Mouse (Mus musculus) stomach, embryonic 16.5 days (tissue): ENCODE results near the gene Rimkla. TPM values are rescaled to one million over a fixed set of nuclear protein-coding genes. Genes with fewer than 3 reads are reported as not detected.

Source experiments
- ATAC-seq: fragments of 200-750 bp; cut with Nextera tagmentation; 2 replicates; pipeline ENCODE4 v1.8.0; 2017; ENCODE audit warnings: moderate number of reproducible peaks, moderate TSS enrichment; ENCODE audit not compliant: insufficient read depth, low FRiP score
- H3K27ac ChIP-seq: fragments of 300-500 bp; sonication (generic); 2 replicates; pipeline ENCODE4 v1.5.1; 2014; ENCODE audit warnings: low read length
- H3K27me3 ChIP-seq: fragments of 300-500 bp; sonication (generic); 2 replicates; pipeline ENCODE4 v1.6.1; 2014; ENCODE audit warnings: low read length, control low read depth, mixed read lengths; ENCODE audit not compliant: control insufficient read depth, insufficient read depth
- H3K36me3 ChIP-seq: fragments of 300-500 bp; sonication (generic); 2 replicates; pipeline ENCODE4 v1.6.1; 2014; ENCODE audit warnings: low read length; ENCODE audit not compliant: control insufficient read depth, insufficient read depth
- H3K4me1 ChIP-seq: fragments of 300-500 bp; sonication (generic); 2 replicates; pipeline ENCODE4 v1.6.1; 2014; ENCODE audit warnings: low read length, control low read depth, mixed read lengths; ENCODE audit not compliant: control insufficient read depth, insufficient read depth
- H3K4me2 ChIP-seq: fragments of 300-500 bp; sonication (generic); 2 replicates; pipeline ENCODE4 v1.6.1; 2014; ENCODE audit warnings: low read depth, low read length, mixed read lengths
- H3K4me3 ChIP-seq: fragments of 300-500 bp; sonication (generic); replicated peaks from 2 replicates; pipeline ENCODE4 v1.5.1; 2014; ENCODE audit warnings: mild to moderate bottlenecking, low read length
- H3K9ac ChIP-seq: fragments of 300-500 bp; sonication (generic); 2 replicates; pipeline ENCODE4 v1.6.1; 2014; ENCODE audit warnings: low read length
- H3K9me3 ChIP-seq: fragments of 300-500 bp; sonication (generic); replicated peaks from 2 replicates; pipeline ENCODE4 v1.6.1; 2016; ENCODE audit warnings: low read length, control low read depth; ENCODE audit not compliant: control insufficient read depth
- WGBS: fragments of 180-500 bp; shearing (Covaris S2); extraction: QIAGEN DNeasy Blood & Tissue Kit; methylation state at CpG from one replicate; pipeline ENCODE4 v1.1.7; 2014; 5-methylcytosine and 5-hydroxymethylcytosine counted together
- polyA plus RNA-seq: library from polyadenylated mRNA; unstranded; fragments of >200 nt; fragmentation: Nextera tagmentation; extraction: Ambion mirVana; gene quantifications from 2 replicates; pipeline ENCODE4 v1.2.1, GENCODE M21; 2015

Rimkla gene
- polyA plus RNA-seq, 1 experiment from 2014 or later: 0.77 TPM

DNA sequence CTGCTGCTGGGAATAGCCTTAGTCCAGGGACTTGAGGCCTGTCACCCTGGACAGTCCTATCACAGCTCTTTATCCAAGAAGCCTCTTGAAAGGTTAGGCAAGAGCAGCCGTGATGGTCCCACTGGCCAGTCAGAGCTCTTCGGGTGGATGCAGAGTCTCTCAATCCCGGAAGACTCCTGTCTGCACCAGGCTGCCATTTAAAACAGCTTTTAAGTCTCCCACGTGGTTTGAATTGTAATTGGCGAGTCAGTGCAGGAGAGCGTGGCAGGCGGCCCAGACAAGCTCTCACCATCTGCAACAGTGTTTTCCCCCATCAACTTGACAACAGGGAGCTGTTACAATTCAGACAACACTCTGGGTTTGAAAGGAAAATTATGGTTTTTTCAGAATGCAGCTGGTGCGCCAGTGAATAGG lies 31.7 kb downstream of the Rimkla start:
- no peaks in the 10 kb centered on the region for H3K36me3 ChIP-seq
- peak; percentile 48 for ATAC-seq
- peaks cover 10% of the 10 kb centered on the region for H3K4me1 ChIP-seq
- H3K4me2 ChIP-seq: no peak overlapping the region
- no peaks in the 10 kb centered on the region for H3K9me3 ChIP-seq
- no peaks in the 10 kb centered on the region for H3K27me3 ChIP-seq
- H3K27ac ChIP-seq: no peak overlapping the region
- 50% methylated on average over 8 of the region's 8 CpGs for WGBS
- H3K4me3 ChIP-seq: no peak overlapping the region
- H3K9ac ChIP-seq: no peak overlapping the region

DNA sequence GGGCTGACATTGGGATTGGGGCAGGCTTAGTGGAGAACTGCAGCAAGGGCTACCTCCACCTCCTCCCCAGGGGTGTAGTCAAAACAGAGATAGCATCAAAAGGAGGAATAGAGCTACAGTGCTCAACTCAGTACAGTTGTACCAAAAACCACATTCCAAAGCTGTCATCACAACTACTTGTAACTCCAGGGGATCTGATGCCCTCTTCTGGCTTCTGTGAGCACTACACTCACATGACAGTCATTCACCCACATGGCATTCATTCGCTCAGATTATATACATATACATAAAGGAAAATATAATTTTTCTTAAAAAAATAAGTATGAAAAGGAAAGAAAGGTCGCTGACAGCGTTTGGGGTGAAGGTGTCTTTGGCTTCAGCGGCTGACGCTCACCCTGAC lies 32.1 kb downstream of the Rimkla start:
- ATAC-seq: no peak
- WGBS: 61% methylated on average over 5 of the region's 5 CpGs
- Histone ChIP-seq H3K27ac (no peak overlapping the region), H3K4me1 (peaks cover 10% of the 10 kb centered on the region), H3K9me3 (no peaks in the 10 kb centered on the region), H3K27me3 (no peaks in the 10 kb centered on the region), H3K9ac (no peak overlapping the region), H3K4me2 (no peak overlapping the region), H3K36me3 (no peaks in the 10 kb centered on the region), H3K4me3 (no peak overlapping the region)

DNA sequence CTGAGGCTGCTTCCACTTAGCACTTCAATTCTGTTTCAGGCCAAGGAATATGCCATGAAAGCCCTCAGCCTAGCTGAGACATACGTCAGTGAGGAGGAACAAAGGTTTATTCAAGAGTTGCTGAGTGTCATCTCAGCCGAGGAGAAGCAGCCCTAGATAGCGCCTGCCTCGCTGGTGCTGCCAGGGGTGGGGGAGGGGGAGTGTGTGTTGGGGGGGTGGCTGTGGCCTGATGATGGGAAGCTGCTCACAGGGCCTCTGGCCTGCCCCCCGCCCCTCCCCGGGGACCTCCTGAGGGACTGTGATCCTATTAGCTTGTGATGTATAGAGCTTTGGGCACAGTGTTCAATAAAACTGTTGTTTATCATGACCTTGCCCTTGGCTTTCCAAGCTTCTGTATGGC lies 38.9 kb downstream of the Rimkla start:
- no peaks in the 10 kb centered on the region for H3K36me3 ChIP-seq
- H3K9ac ChIP-seq: no peak overlapping the region
- H3K9me3 ChIP-seq: no peaks in the 10 kb centered on the region
- H3K27me3 ChIP-seq: no peaks in the 10 kb centered on the region
- 15% methylated on average over 6 of the region's 6 CpGs for WGBS
- H3K4me1 ChIP-seq: no peaks in the 10 kb centered on the region
- ATAC-seq: no peak
- H3K4me3 ChIP-seq: no peak overlapping the region
- no peak overlapping the region for H3K4me2 ChIP-seq
- H3K27ac ChIP-seq: no peak overlapping the region

DNA sequence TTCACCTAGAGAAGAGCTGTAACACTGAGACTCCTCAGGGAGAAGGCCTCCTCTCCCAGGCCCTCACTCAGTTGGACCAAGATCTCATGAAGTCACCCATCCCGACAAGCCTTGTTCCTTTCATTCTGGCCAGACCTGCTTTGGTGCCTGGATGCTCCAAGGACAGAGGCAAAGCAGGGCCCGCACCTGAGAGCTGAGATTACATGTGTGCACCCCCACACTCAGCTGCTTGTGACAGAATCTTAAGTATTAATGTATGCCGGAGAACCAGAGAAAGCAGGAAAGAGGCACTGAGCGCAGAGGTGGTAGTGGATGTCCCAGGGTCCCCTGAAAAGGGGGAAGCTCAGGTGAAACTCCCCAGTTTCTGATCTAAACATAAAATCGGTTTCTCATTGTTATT lies 39.3 kb downstream of the Rimkla start:
- no peak overlapping the region for H3K4me3 ChIP-seq
- ATAC-seq: no peak
- H3K27ac ChIP-seq: no peak overlapping the region
- H3K4me1 ChIP-seq: no peaks in the 10 kb centered on the region
- no peaks in the 10 kb centered on the region for H3K36me3 ChIP-seq
- no peaks in the 10 kb centered on the region for H3K9me3 ChIP-seq
- 55% methylated on average over 5 of the region's 5 CpGs for WGBS
- no peaks in the 10 kb centered on the region for H3K27me3 ChIP-seq
- no peak overlapping the region for H3K4me2 ChIP-seq
- no peak overlapping the region for H3K9ac ChIP-seq

DNA sequence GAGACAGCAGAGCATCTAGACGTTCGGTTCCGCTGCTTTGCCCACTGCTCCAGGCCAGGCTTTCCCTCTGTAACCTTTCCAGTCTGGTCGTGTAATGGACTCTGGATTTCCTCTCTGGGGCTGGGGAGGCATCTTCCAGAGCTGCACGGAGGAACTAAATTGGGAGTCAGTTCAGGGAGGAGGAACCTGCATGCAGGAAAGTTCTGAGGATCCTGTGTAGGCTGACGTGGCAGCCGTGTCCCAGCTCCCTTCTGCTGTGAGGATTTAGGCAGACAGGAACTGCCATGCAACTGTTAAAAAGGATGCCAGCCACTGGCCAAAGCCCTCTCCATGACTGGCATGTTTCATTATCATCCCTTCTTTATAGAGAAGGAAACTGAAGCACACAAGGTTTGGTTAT lies 42.0 kb downstream of the Rimkla start:
- Histone ChIP-seq H3K27ac (no peak overlapping the region), H3K4me2 (no peak overlapping the region), H3K9ac (no peak overlapping the region), H3K27me3 (no peaks in the 10 kb centered on the region), H3K36me3 (no peaks in the 10 kb centered on the region), H3K9me3 (no peaks in the 10 kb centered on the region), H3K4me1 (no peaks in the 10 kb centered on the region), H3K4me3 (no peak overlapping the region)
- WGBS: 67% methylated on average over 7 of the region's 7 CpGs
- no peak for ATAC-seq

DNA sequence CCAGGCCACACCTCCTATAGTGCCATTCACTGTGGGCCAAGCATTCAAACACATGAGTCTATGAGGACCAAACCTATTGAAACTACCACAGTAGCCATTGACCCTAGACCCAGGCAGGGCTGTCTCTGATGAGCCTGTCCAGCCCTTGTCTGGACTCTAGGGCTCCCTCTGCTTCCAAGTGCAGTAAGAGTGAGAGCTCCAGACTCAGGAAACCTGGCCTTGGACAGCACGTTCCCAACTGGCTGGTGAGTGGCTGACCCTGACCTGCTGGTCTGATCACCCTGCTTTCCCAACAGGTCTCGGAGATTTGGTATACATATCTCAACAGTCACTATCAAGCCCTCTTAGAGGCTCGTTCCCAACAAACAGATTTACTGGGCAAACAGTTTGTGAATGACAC lies 44.6 kb downstream of the Rimkla start:
- H3K4me2 ChIP-seq: no peak overlapping the region
- H3K9ac ChIP-seq: no peak overlapping the region
- no peaks in the 10 kb centered on the region for H3K9me3 ChIP-seq
- no peak for ATAC-seq
- no peak overlapping the region for H3K4me3 ChIP-seq
- WGBS: 59% methylated on average over 3 of the region's 3 CpGs
- no peaks in the 10 kb centered on the region for H3K36me3 ChIP-seq
- no peaks in the 10 kb centered on the region for H3K4me1 ChIP-seq
- H3K27ac ChIP-seq: no peak overlapping the region
- no peaks in the 10 kb centered on the region for H3K27me3 ChIP-seq

DNA sequence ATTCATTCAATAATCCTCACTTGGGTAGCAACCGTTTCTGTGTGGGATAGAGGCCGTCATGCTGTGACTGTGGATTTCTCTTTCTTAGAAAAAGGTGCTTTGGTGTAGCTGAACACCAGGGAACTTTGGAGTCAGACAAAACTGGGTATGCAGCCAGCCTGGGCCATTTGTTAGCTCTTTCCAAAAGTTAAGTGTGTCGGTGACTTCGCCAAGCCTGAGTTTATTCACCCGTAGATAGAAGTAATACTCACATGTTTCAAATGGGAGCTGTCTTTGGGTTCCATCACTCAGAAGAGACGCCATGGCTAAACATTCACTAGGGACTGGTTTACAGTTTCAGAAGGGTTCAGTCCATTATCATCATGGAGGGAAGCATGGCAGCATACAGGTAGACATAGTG lies 45.2 kb downstream of the Rimkla start:
- no peak for ATAC-seq
- Histone ChIP-seq H3K4me3 (no peak overlapping the region), H3K36me3 (no peaks in the 10 kb centered on the region), H3K9ac (no peak overlapping the region), H3K27me3 (no peaks in the 10 kb centered on the region), H3K4me2 (no peak overlapping the region), H3K27ac (no peak overlapping the region), H3K4me1 (no peaks in the 10 kb centered on the region), H3K9me3 (no peaks in the 10 kb centered on the region)
- WGBS: 91% methylated on average over 6 of the region's 6 CpGs

DNA sequence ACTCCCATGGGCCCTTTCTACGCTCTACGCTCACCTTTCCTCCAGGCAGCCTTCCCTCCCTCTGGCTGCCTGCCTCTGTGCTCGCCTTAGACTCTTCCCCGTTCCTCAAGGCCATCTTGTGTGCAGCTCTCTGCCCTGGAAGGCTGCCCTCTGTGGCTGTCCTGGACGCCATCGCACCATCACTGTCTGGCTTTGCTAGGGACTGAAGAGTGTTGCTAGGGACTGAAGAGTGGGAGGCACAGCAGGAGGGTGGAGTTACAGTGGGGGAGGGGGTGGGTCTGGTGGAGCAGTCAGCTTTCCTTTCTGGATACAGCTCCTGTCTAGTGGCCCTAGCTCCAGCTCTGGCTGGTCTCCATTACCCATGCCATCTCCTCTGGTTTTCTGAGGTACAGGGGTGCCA lies 49.9 kb downstream of the Rimkla start:
- H3K27ac ChIP-seq: no peak overlapping the region
- no peaks in the 10 kb centered on the region for H3K27me3 ChIP-seq
- H3K9ac ChIP-seq: no peak overlapping the region
- no peaks in the 10 kb centered on the region for H3K9me3 ChIP-seq
- no peaks in the 10 kb centered on the region for H3K4me1 ChIP-seq
- no peak overlapping the region for H3K4me3 ChIP-seq
- ATAC-seq: no peak
- WGBS: 52% methylated on average over 6 of the region's 6 CpGs
- no peaks in the 10 kb centered on the region for H3K36me3 ChIP-seq
- H3K4me2 ChIP-seq: no peak overlapping the region

DNA sequence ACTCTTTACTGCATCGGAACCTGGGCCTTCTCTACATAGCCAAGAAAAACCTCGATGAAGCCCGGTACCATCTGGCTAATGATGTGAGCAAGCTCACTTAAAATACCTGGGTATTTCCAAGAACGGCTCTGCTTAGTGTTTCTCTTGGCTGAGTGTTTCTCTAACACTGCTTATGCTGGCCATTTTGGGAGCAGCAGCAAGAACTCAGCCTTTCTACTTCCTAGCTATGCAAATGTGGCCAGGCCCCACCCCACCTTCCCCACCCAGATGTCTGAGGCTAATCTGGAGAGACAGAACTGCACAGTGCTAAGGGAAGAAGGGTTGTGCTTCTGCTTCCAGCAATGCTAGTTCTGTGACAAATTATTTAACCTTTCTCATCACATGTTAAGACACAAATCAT lies 50.6 kb downstream of the Rimkla start:
- H3K36me3 ChIP-seq: no peaks in the 10 kb centered on the region
- WGBS: 85% methylated on average over 4 of the region's 4 CpGs
- H3K27ac ChIP-seq: no peak overlapping the region
- no peak overlapping the region for H3K4me3 ChIP-seq
- H3K9me3 ChIP-seq: no peaks in the 10 kb centered on the region
- H3K27me3 ChIP-seq: no peaks in the 10 kb centered on the region
- no peak overlapping the region for H3K4me2 ChIP-seq
- no peak for ATAC-seq
- no peaks in the 10 kb centered on the region for H3K4me1 ChIP-seq
- H3K9ac ChIP-seq: no peak overlapping the region

DNA sequence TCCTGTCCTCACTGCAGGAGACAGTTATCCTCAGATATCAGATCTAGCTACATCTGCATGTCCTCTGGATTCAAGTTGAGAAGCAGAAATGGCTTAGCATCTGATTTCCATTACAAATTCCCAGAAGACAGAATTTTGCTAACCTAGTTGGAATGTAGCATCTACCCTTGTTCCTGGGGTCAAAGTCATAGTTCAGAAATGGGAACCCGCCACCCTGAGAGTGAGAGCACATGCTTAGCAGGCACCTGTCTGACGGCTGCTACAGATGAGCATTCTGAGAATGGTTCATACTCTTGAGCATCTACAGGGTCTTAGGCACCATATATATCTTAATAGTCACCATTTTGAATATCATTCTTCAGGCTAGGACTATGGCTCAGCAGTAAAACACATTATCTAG lies 54.5 kb downstream of the Rimkla start:
- Histone ChIP-seq H3K4me1 (no peaks in the 10 kb centered on the region), H3K27me3 (no peaks in the 10 kb centered on the region), H3K27ac (no peak overlapping the region), H3K4me3 (no peak overlapping the region), H3K9me3 (no peaks in the 10 kb centered on the region), H3K4me2 (no peak overlapping the region), H3K36me3 (no peaks in the 10 kb centered on the region), H3K9ac (no peak overlapping the region)
- no peak for ATAC-seq
- WGBS: 81% methylated on average over 2 of the region's 2 CpGs
